Mouse (Mus musculus) layer of hippocampus, postnatal 25 days (tissue): ENCODE data around the gene Sh3gl2. TPM values are rescaled to one million over a fixed set of nuclear protein-coding genes. Genes with fewer than 3 reads are reported as not detected.

Source experiments
- DNase-seq, 2 experiments: peaks; one replicate each; pipeline ENCODE4 v3.0.0; 2022; ENCODE audit warnings: mixed read lengths in 2 of 2, low spot score in 1 of 2; ENCODE audit errors: extremely low spot score in 1 of 2
- total RNA-seq, 2 experiments: library from RNA; stranded (reverse); gene quantifications; 2 replicates each; pipeline ENCODE4 v1.2.3; 2021

The Sh3gl2 gene
- total RNA-seq, 2 experiments from 2014 or later: 282 to 299 TPM

DNA sequence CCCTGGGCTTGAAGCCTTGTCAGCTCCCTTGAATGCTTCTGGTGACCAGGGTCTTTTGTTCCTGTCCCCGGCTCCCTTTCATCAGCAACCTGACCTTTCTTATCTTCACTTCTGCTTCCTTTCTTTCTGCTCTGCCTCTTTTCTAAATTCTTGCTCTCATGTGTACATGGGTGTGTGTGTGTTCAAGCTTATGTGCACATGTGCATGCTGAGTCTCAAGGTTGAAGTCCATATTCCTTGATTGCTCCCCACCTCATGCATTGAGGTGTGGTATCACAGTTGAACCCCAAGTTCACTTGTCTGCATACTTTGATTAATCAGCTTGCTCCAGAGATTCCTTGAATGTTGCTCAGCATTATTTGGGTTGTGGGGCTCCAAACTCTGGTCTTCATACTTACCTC is 85.1 kb downstream of the Sh3gl2 start:
- no peak for DNase-seq

DNA sequence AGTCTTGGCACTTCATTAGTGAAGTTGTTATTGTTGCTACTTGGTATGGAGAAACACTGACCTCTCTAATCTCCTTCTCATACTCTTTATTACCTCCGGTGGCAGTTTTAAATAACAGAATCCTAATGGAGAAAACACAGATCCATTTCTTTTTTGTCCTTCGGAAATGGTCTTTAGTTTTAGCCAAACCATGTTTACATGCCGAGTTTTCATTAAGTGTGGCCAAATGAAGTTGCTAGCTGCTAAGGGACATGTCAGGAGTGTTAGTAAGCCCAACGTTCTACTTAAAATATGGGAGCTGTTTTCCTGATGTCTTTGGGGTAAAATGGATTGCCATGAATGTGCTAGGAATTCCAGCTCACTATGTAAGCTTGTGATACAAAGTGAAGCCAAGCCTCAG is 86.4 kb downstream of the Sh3gl2 start:
- DNase-seq: no peak

DNA sequence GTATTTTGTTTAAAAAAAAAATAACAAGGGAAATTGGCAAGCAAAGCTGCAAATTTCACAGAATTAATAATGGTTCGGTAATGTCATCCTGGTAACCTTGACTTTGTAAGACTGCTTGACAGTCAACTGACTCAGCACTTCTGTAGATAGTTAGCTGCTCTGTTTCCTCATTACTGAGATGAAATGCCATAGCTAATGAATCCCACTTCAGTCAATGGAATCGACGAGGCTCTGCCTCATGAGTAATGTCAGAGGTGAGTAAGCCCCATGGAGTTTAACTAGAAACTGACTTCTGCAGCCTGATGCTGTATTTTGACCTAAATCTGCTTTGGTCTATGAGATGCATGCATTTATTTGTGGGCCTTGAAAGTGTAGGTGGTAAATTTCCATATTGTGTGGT is 88.4 kb downstream of the Sh3gl2 start:
- no peak for DNase-seq

DNA sequence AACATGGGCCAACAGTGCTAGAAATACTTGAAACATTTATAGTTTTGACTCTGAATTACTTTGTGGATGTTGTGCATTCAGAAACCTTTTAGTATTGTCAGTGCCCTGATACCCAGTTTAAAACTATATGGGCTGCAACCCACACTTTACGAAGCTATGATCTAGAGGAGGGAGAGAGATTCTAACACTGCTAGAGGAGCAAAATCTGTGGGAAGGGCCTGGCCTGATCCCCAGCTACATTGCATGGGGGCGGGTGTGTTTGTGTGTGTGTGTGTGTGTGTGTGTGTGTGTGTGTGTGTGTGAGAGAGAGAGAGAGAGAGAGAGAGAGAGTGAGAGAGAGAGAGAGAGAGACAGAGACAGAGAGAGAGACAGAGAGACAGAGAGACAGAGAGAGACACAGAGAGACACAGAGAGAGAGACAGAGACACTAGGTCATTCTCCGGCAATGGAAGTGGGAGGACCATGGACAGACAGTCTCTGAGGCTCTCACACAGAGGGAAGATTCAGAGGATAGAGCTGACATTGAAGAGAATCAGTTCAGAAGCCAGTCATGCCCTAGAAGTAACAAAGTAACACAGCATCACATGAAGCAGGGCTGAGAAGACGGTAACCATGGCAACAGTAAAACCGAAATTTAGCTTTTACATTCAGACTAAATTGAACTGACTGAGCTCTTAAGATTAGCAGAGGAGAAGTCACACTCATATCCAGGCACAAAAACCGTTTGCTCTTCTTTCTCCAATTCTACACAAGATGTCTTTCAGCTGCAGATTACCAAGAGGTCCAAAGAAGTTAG is 95.9 kb downstream of the Sh3gl2 start:
- no peak for DNase-seq

DNA sequence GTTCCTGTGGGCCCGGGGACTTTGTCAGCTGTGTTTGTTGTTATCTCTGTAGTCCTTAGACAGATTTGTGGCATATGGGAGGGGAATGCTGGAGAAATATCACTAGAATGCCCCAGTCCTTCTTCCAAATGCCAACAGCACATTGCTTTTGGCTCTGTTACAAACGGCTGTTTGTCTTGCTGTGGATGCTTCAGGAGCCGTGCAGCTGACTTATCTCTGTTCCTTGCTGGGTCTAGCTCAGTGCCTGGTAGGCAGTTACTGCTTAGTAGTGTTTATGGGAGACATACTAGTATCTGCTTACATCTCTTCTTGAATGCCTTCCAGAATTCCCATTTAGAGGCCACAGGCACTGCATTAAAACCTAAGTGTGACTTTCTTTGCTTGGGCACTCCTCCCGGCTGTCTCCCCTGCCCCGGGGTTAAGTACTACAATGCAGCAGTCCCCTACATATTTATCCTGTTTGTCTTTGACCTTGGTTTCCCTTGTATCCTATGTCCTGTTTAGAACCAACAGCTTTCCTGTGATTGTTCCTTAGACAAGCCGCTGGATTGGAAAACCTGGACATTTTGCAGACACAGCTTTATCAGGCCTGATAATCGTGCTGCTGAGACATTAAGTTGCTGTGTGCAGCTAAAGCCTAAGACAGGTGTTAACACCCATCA is 101.1 kb downstream of the Sh3gl2 start:
- no peak for DNase-seq

DNA sequence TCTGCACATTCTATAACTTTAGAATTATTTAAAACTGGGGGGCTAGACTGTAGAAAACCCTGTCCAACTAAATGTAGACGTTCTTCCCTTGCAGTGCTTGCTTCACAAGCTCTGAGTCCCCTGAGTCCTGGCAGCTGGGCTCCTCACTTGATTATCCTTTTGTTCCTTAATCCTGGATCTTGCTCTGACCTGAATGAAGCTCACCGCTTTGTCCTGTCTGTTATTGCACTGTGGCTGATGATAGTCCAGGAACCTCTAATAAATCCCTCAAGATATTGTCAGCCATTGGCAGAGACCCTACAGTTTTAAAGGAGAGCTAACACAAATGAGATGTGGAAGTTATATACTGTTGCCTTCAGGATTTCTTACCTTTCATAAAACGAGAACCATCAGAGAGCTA is 114.2 kb downstream of the Sh3gl2 start:
- no peak for DNase-seq

DNA sequence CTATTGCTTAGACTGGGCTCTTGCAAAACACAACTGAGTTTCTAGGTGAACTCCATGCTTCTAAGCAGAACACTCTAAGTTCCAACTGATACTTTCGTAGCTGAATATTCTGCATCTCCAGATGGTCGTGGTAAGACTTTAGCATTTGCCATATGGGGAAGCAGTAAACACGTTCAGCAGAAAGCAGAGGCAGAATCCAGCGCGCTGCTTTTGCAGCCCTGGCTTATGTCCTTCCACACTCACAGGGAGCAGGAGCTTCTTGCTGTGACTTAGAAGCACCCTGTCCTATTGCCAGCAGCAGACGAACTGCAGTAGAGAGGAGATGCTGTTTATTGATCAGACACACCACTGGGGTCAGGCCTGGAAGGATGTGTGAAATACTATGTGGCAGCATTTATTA is 120.5 kb downstream of the Sh3gl2 start:
- DNase-seq: no peak

DNA sequence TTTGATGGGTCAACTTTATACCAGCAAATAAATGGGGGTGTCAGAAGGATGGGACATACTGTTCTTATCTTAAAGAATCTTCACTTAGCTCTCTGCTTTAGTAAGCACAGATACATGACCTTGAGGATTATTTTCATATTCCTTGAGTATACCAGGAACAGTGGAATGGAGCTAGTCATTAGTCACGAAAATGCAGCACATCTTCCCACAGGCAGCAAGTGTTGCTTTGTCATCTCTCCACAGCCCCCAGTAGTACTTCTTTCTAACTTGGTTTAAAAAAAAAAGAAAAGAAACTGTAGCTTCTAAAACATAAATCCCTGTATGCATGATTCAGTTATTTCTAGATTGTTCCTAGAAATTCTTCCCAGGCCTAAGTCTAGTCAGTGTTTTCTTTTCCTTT is 121.1 kb downstream of the Sh3gl2 start:
- no peak for DNase-seq

DNA sequence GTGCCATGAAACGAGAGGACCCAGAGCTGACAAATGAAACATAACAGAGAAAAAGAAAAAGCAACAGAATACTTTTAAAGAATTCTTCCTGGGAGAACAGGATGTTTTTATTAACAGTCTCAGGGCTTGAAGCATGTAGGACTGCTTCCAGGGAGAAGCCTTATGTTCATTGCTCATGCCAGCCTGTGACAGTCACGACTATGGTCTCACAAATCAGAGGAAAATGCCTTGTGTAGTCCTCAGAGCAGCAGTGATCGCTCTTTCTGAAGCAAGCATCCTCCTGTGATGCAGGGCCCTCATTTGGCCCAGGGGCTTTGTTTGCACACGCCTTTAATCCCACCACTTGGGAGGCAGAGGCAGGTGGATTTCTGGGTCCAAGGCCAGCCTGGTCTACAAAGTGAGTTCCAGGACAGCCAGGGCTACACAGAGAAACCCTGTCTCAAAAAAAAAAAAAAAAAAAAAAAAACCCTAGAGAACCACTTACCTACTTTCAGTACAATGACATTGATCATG is 129.8 kb downstream of the Sh3gl2 start:
- DNase-seq: no peak

DNA sequence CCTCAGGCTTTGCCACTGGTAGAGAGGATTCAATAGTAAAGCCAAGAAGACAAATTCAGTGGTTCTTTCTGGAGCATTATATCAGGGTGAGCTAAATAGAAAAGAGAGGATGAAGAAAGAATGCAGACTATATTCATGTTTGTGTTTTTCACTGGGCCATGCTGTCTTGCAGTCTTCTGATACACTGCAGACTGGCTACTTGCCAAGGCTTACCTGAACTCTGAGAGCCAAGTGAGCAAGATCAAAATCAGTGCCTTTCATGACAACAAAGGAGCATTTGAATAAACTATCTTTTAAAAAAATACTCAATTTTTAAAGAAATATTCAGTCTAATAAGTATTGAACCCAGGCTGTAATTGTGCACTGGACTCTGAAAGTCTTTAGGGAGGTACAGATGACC is 131.4 kb downstream of the Sh3gl2 start:
- DNase-seq: no peak

DNA sequence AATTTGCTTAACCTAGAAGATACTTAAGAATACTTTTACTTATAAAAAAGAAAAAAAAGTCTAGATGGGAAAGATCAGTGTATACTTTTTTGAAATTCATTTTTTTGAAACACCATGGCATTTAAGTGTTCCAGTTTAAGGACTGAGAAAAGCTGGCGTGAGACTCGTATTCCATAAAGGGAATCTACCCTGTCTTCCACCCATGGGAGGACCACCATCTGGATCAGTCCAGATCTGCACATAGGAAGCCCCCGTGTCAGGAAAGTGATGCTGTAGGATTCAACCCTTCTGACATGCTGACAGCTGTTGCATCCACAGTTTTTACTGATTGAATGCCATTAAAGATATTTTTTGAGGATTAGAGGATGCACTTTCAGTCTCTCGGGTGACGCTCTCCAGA is 134.2 kb downstream of the Sh3gl2 start:
- DNase-seq: no peak

DNA sequence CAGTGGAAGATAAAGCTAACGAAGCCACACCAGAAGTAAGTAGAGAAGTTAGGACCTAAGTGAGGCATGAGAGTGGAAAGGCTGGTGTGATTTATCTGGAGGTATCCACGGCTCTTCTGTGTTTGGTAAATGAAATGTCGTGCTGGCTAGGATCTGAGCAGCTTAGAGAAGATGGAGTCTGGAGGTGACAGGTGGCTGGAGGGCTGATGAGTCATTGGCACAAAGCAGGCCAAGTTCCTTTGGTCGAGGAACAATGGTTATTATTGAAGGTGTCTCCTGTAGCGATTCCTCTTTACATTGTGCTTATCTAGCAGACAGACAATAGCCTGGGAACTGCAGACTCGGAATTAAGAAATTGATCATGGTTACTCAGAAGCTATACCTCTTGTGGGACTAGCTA is 135.8 kb downstream of the Sh3gl2 start:
- DNase-seq: no peak

DNA sequence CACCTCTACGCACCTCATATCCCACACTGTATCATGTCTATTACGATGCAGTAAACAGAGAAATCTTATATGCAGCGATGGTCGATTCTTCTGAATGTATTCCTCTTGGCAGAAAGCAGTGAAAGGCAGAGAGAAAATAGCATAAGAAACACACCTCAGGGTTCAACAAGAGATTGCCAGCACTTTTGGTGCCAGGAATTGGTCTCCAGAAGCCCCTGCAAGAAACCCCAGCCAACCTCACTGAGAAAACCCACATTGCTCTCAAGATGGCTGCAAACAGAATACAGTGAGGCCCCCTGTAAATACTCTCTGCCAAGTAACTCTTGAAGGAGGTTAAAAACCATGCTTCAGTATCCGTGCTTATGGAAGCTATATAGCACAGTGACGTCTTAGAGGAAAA is 141.0 kb downstream of the Sh3gl2 start:
- no peak for DNase-seq

DNA sequence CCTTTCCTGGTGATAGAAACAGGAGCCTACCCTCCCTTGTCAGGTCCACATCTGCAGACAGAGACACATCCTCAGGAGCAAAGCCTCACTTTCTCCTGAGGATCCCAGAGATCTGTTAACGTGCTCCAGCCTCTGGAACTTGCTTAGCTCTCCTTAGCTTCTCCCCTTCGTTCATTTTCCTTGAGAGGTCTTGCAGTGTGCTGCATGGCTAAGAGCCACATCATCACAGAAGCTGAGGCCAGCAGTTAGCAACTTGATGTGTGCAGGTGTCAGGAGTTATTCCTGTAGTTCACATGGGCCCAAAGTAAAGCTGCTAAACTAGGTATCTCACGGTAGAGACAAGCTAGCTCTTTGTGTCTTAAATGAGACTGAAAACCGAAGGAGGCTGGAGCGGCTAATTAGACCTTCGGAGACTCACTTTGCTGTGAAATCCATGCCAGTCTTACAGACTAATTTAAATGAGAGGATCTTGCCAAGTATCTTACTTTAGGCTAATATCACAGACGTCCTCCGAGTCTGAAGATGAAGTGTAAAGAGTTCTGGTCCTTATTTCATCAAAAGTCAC is 143.2 kb downstream of the Sh3gl2 start:
- no peak for DNase-seq

DNA sequence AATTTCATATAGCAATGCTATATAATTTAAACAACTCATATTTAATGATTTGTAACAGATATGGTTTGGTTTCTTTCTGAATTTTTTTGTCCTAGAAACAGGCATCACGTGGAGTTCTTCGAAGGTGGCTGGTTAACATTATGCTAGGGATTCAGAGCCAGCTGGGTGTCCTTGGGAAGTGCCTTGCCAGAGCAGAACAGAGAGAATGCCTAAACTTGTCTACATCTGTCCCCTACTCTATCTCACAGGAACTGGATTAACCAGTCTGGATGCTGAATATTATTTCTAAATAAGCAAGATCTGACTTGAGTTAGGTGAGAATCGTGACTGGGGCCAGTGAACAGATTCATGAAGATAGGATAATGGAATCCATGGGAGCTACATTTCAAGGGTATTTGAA is 157.7 kb downstream of the Sh3gl2 start:
- no peak for DNase-seq

DNA sequence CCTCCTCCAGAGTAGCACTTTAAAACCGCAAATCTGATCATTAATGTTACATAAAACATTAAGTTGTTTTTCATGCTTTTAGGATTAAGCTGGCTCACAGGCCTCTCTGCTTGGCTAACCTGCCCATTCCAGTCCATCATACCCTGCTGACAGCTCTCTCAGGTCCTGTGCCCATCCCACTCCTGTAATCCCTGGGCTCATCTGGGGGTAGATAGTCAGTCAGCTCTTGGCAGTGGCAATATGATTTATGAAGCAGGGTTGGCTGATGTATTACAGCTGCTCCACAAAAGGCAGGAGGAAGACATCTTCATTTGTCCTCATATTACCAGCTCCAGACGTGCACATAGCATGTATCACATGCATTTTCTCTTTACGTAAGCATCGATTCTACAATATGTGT is 158.3 kb downstream of the Sh3gl2 start:
- no peak for DNase-seq

DNA sequence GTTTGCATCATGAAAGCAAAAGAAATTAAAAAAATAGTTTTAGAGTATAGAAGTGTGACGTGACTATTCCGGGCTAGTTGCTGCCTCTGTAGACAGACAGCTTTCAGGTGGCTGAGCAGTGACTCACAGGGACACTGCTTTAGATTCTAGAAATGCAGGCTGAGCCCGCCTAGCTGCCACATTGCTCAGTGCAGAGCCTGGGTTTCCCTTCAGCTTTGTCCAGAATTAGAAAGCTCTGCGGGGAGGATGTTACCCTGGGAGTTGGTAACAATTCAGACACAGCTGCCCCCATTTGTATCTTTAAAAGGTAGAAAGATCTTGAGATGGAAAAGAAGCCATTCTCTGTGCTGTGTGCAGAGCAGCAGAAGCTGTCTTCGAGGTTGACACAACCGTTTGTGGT is 166.1 kb downstream of the Sh3gl2 start:
- no peak for DNase-seq

DNA sequence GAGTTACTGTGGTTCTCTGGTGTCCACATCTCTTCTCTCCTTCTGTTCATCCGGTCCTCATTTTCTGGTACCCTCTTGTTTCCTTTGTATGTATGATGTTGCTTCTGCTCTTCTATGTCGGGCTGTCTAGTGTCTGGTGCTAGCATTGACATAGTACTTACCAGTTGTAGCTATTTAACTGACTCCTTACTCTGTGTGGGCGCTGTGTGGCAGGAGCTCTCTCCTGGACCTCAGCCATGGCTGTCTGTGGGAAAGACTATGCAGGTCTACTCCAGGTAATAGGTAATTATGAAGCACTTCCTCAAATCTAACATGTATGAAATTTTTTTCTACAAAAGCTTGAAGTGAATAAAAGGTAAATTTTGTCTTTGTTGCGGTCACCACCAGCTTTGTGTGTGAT is 169.9 kb downstream of the Sh3gl2 start:
- DNase-seq: no peak

DNA sequence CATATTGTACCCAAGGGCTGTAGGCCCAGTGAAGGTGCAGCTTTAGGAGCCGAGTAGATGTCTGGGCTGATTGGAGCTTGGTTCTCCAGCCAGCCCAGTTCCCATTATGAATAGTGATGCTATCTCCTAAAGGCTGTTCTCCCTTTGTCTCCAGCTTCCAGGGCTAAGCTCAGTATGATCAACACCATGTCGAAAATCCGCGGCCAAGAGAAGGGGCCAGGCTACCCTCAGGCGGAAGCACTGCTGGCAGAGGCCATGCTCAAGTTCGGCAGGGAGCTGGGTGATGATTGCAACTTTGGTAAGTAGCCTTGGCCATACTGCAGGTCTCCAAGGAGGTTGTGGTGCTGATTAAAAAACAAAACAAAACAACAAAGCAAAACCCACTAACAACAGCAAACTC is 171.3 kb downstream of the Sh3gl2 start:
- no peak for DNase-seq

DNA sequence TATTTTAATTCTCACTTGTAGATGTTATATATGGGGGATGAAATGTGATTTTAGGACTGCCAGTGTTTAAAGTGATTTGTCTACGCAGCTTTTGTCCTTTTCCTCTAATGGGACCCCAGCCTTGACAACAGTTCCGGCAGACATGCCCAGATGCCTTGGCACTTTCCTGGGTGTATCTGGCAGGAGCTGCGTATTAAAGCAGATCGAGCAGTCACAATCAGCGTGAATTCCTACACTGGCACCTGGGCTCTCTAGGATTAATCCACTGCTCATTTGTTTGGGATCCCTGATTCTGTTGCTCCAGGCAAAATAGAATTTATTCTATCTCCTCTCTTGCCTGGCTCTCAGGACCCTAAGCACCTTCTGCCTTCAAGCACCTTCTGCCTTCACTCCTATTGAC is 171.7 kb downstream of the Sh3gl2 start:
- DNase-seq: no peak

DNA sequence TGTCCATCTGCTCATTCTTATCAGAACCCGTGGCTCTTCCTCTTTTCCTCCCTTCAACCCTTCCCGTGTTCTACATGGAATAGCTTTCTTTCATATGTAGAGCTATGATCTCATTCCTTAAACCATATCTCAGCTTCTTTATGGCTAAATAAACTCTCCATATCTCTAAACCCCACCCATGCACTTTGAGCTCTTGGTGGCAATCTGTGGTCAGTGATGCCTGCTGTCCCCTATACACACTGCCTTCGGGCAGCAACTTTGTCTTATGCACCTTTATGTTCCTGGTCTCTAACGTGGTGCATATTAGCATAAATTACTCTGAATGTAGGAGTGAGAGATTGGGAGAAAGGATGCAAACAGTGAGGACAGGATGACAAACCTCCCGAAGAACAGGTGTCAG is 180.3 kb downstream of the Sh3gl2 start:
- no peak for DNase-seq

DNA sequence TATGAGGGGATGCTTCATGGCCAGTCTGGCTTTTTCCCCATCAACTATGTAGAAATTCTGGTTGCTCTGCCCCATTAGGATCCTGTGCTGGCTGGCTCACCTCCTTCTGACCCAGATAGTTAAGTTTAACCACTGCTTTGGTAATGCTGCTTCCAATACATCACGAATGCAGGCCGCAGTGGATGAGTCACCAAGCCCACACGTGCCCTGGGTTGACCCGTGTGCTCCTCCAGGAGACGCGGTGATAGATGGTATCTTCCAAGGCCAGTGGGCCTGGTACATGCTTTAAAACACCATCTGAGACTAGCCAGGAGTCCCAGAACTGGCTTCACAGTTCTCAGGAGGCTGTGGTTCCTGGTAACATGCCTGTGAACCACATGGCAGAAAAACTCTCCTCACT is 182.8 kb downstream of the Sh3gl2 start:
- DNase-seq: no peak
